Comparison of ENCODE assay signal across 20 mouse cellular contexts in genomic region chr8:107974451-107974850, GRCm38 (mm10). TPM values are rescaled to one million over a fixed set of nuclear protein-coding genes. Genes with fewer than 3 reads are reported as not detected.
DNase-seq lines count a peak whose midpoint lies in the region; ATAC-seq lines count a peak whose summit lies in the region.
"Had no signal": no experiment of that assay in that cellular context is flagged by ENCODE, and none has a peak within 500 bp of the region (broad histone marks: within the 10 kb centered on the region; RNA-seq: fewer than 3 reads in every experiment).

No protein-coding gene starts in this region.

- 63% methylated on average over 13 of the region's 13 CpGs for WGBS in embryonic facial prominence, embryonic 10.5 days
- 42% methylated on average over 13 of the region's 13 CpGs for WGBS in embryonic facial prominence, embryonic 12.5 days
- 18% methylated on average over 13 of the region's 13 CpGs for WGBS in limb, embryonic 13.5 days

- H3K4me3 ChIP-seq in embryonic facial prominence, embryonic 10.5 days = no peak overlapping the region
- H3K4me3 ChIP-seq in embryonic facial prominence, embryonic 12.5 days = no peak overlapping the region
- no peak overlapping the region for H3K4me3 ChIP-seq in limb, embryonic 13.5 days
- H3K4me3 ChIP-seq: forebrain, embryonic 12.5 days; heart, embryonic 13.5 days; hindbrain, embryonic 15.5 days had no signal

- ATAC-seq in embryonic facial prominence, embryonic 12.5 days (ENCODE audit: insufficient number of reproducible peaks, insufficient read depth, low FRiP score, low TSS enrichment) = no peak
- peak; percentile 54; the same call in 1 of the 2 replicates for ATAC-seq in limb, embryonic 13.5 days (ENCODE audit: low FRiP score, low read depth)
- ATAC-seq: activated CD4-positive, CD25-positive, alpha-beta regulatory T cell, adult 4 months; forebrain, embryonic 16.5 days; Patski had no signal

- H3K36me3 ChIP-seq in embryonic facial prominence, embryonic 10.5 days (replicated peaks) = no peaks in the 10 kb centered on the region
- no peaks in the 10 kb centered on the region for H3K36me3 ChIP-seq in embryonic facial prominence, embryonic 12.5 days
- no peaks in the 10 kb centered on the region for H3K36me3 ChIP-seq in limb, embryonic 13.5 days
- H3K36me3 ChIP-seq: forebrain, embryonic 12.5 days; heart, embryonic 13.5 days; hindbrain, embryonic 15.5 days had no signal

- H3K4me1 ChIP-seq in embryonic facial prominence, embryonic 10.5 days = peaks cover 27% of the 10 kb centered on the region
- H3K4me1 ChIP-seq in embryonic facial prominence, embryonic 12.5 days = peaks cover 11% of the 10 kb centered on the region; the same call in 1 of the 2 replicates
- peaks cover 24% of the 10 kb centered on the region for H3K4me1 ChIP-seq in limb, embryonic 13.5 days
- H3K4me1 ChIP-seq: forebrain, embryonic 12.5 days; heart, embryonic 13.5 days; hindbrain, embryonic 15.5 days had no signal

- DNase-seq in embryonic facial prominence, embryonic 10.5 days (ENCODE audit: low spot score) = peak; percentile 35
- DNase-seq in hindlimb bud, embryonic 11.5 days (ENCODE audit: extremely low spot score, low read depth, low spot score) = peak; percentile 39
- DNase-seq in urinary bladder, postnatal 25 days (ENCODE audit: low spot score) = no peak
- DNase-seq in urinary bladder, postnatal 10 days (ENCODE audit: low spot score) = no peak
- DNase-seq in right cerebral cortex, postnatal 14 days = no peak
- DNase-seq: adrenal gland, postnatal 14 days; cerebellum, adult 11-12 months; cerebellum, adult 9-10 months; cerebellum, postnatal 25 days; gastrocnemius, postnatal 14 days; heart, postnatal 36 days had no signal

- no peaks in the 10 kb centered on the region for H3K9me3 ChIP-seq in embryonic facial prominence, embryonic 10.5 days
- H3K9me3 ChIP-seq in embryonic facial prominence, embryonic 12.5 days = no peaks in the 10 kb centered on the region
- no peaks in the 10 kb centered on the region for H3K9me3 ChIP-seq in limb, embryonic 13.5 days
- H3K9me3 ChIP-seq: forebrain, embryonic 12.5 days; heart, embryonic 13.5 days; hindbrain, embryonic 15.5 days had no signal

- H3K4me2 ChIP-seq in embryonic facial prominence, embryonic 12.5 days (replicated peaks) = no peak overlapping the region
- H3K4me2 ChIP-seq in limb, embryonic 13.5 days (replicated peaks) = peak overlapping the region; percentile 19; the same call in 1 of the 2 replicates
- H3K4me2 ChIP-seq: forebrain, embryonic 12.5 days; heart, embryonic 13.5 days; hindbrain, embryonic 15.5 days had no signal

- H3K9ac ChIP-seq in embryonic facial prominence, embryonic 12.5 days = no peak overlapping the region
- no peak overlapping the region for H3K9ac ChIP-seq in limb, embryonic 13.5 days
- H3K9ac ChIP-seq: forebrain, embryonic 12.5 days; heart, embryonic 13.5 days; hindbrain, embryonic 15.5 days had no signal

- H3K27me3 ChIP-seq in embryonic facial prominence, embryonic 10.5 days (replicated peaks; ENCODE audit: low read depth, poor library complexity, severe bottlenecking) = no peaks in the 10 kb centered on the region
- no peaks in the 10 kb centered on the region for H3K27me3 ChIP-seq in embryonic facial prominence, embryonic 12.5 days
- H3K27me3 ChIP-seq in limb, embryonic 13.5 days = no peaks in the 10 kb centered on the region
- H3K27me3 ChIP-seq: CH12.LX; heart, embryonic 13.5 days; hindbrain, embryonic 15.5 days had no signal

- peak overlapping the region; percentile 52 for H3K27ac ChIP-seq in embryonic facial prominence, embryonic 10.5 days (replicated peaks)
- peak overlapping the region; percentile 41; the same call in 1 of the 2 replicates for H3K27ac ChIP-seq in embryonic facial prominence, embryonic 12.5 days
- peak overlapping the region; percentile 40; the same call in 1 of the 2 replicates for H3K27ac ChIP-seq in limb, embryonic 13.5 days
- H3K27ac ChIP-seq: forebrain, embryonic 12.5 days; heart, embryonic 13.5 days; hindbrain, embryonic 15.5 days had no signal

RNA-seq across cellular contexts. Expression of gene Zfhx3, which starts 32.0 kb away (rescaled TPM):
- polyA plus RNA-seq in embryonic facial prominence, embryonic 10.5 days (2016; fragmentation: Nextera tagmentation; extraction: Ambion mirVana) = 16.4 and 18.8 TPM in 2 replicates
- polyA plus RNA-seq in embryonic facial prominence, embryonic 12.5 days (2016; fragmentation: Nextera tagmentation; extraction: Ambion mirVana) = 38.5 and 43.1 TPM in 2 replicates
- 44.1 and 50.0 TPM in 2 replicates for polyA plus RNA-seq in limb, embryonic 13.5 days (2015; fragmentation: Nextera tagmentation; extraction: Ambion mirVana)

Comparison
In these comparisons a context has a peak if more than half of its experiments do, and no peak if none do; other contexts are left out.
1. DNase-seq: peak in embryonic facial prominence, embryonic 10.5 days (single experiment) and hindlimb bud, embryonic 11.5 days (single experiment); none in urinary bladder, postnatal 25 days (single experiment), urinary bladder, postnatal 10 days (single experiment) and right cerebral cortex, postnatal 14 days (single experiment).
2. Peak in every context shown above with its lines, with median percentiles within 50 percentile points of each other: H3K27ac ChIP-seq.